Mouse (Mus musculus): Measurements from ENCODE around the gene Ftl1.

Ftl1 gene

DNA sequence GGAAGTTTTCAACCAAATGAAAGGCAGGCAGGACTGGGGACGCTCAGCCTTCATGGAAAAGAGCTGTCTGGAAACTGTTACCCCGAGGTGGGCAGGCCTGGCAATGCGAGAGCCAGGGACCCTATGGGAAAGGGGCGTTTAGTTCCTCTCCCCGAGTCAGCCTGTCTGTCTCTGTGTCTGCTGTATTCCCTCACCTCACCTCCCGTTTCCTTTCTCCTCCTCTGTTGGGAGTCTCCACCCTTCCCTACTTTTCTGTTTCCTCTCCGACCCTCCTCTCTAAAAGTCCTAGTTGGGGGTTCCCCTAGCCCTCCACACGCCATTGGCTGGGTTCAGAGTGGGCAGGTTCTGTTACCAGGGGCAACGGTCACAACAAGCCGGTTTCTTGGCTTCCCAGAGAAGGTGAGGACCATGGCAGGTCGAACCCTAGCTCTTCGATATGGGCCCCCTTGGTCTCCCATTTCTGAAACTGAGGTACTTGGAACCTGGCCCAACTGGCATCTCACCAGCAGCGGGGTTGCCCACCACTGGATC lies 41.7 kb downstream of the Ftl1 start:
- ATAC-seq (ENCODE audit: insufficient number of reproducible peaks, low FRiP score, low TSS enrichment), result no peak

DNA sequence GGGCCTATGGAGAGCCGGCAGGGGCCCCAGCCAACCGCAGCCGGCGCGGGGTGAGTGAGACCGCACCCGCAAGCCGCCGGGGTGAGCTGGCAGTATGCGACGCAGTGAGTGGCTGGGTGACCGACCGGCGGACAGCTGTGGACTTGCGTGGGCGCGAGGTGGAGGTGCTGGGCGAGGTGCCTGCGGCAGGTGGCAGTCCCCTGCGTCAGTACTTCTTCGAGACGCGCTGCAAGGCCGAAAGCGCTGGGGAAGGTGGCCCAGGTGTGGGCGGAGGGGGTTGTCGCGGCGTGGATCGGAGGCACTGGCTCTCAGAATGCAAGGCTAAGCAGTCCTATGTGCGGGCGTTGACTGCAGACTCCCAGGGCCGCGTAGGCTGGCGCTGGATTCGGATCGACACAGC lies 44.0 kb downstream of the Ftl1 start:
- no peak for ATAC-seq (ENCODE audit: insufficient number of reproducible peaks, low FRiP score, low TSS enrichment)

DNA sequence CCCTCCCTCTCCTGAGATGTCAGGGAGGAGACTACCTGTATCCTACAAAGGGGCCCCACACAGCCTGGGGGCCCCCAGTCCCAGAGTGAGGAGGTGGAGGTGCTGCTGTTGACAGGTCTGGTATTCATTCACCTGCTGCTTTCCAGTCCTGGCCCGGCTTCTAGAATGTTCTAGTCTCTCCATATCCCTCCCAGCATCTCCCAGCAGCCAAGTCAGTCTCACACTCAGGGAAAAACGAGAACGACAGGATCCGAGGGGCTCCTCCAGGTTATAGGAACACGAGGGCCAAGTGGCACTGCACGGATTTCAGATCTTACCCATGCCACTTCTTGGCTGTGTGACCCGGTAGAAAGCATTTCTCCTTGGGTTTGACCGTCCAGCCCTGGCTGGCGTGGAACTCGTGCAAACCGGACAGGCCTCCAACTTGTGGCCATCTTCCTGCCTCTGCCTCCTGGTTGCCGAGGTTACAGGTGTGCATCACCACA lies 44.9 kb downstream of the Ftl1 start:
- ATAC-seq (ENCODE audit: insufficient number of reproducible peaks, low FRiP score, low TSS enrichment), result no peak

DNA sequence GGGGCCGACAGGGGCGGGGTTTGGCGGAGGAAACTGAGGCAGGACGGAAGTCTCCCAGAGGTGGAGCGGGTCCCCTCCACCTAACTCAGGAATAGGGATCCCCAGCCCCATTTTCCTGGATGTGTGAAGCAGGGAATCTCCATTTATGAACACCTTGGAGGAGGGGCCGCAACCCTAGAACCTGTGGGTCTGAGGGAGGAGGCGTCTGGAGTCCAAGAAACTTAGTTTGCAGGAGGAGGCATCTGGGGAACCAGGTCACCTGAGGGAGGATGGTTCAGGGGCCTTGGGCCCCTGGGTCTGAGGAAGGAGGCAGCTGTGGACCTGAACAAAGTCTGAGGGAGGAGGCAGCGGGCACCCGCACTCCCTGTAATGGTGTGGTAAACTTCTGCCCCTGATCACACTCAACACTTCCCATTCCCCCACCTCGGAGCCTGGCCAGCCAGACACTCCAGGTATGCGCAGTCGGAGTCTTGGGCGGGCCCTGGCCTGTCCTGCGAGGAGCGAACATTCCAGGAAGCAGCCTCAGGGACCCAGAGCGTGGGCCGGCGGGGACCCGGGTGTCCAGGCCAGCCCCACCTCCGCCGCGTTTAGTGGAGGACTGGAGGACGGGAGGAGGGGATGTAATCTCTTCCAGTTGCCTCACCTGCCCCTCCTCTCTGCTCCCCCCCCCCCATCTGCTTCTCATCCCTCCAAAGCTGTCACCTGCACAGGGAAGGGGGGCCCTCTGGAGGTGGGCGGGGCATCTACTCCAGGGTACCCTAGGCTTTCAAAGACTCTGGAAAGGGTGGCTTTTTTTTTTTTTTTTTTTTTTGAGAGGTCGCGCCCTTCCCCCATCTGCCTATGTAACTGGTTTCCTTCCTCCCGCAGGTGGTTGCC lies 45.6 kb downstream of the Ftl1 start:
- ATAC-seq (ENCODE audit: insufficient number of reproducible peaks, low FRiP score, low TSS enrichment), result no peak

DNA sequence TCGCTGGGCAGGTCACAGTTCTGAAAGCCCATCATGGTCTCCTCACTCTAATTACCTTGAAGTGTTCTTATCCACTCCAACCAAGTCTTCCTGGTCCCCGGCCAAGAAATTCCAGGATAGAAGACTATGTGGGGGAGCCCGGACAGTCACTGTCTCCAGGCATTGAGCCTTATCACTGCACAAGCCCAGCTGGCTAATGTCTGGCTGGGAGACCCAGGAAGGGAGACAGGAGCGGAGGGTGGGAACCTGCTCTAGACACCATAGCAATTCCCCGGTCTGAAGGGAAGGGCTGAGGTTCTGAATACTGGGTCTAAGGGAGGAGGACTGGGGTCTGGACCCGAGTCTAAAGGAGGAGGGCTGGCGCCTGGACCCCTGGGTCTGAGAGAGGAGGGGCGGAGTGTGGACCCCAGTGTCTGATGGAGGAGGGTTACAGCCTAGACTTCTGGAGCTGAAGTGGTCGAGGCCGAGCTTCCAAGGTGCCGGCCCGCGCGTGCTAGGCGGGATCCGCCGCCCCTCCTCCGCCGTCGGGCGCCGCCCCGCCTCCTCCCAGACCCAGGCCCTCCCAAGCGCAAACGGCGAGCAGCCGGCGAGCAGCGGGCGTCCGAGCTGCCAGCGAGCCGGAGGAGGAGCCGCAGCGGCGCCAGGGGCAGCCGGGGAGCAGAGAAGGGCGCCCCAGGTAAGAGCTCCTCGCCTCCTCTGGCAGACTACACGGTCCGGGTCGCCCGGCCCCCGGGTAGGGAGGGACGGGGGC lies 46.4 kb downstream of the Ftl1 start, which contains the start of gene Ntf5:
TSS of gene Ntf5 (plus strand) at position 583 of the 751 bp plus-strand sequence.
- no peak for ATAC-seq (ENCODE audit: insufficient number of reproducible peaks, low FRiP score, low TSS enrichment)

DNA sequence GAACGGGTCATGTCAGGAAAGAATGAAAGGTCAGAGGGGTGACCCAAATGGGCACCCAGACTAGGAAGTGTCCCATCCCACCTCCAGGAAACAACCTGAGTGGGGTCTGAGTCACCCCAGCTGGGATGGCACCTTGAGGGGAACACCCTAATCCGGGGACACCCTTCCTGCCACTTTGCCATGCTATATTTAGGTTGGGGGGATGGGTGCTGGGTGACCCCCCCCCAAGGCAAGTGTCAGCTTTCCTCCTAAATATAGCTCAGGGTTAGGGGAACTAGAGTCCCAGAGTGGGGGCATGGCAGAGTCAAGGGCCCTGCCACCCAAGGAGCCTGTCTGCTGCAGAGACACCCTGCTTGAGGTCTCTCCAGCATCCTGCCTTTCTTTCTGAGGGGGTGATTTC lies 47.3 kb downstream of the Ftl1 start:
- no peak for ATAC-seq (ENCODE audit: insufficient number of reproducible peaks, low FRiP score, low TSS enrichment)

DNA sequence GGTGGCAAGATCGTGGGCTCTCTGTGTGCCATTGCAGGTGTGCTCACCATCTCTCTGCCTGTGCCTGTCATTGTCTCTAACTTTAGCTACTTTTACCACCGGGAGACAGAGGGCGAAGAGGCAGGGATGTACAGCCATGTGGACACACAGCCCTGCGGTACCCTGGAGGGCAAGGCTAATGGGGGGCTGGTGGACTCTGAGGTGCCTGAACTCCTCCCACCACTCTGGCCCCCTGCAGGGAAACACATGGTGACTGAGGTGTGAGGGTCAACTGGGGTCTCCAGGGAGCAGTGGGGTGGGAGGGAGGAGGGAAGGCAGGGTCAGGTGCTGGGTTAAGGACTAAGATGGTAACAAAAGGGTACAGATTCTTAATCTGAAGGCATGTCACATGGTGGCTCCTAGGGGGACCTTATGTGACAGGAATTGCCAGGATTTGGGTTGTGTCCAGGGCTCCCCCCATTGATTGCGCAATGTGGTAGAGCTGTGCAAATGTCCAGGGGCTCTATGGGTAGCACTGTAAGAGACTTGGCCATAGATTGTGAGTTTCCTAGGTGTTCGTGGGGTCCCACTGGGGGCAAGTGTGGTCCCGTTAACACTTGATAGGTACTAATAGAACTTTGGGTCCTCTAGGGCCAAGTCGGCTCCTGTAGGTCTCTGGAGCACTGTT lies 50.1 kb downstream of the Ftl1 start:
- no peak for ATAC-seq (ENCODE audit: insufficient number of reproducible peaks, low FRiP score, low TSS enrichment)

DNA sequence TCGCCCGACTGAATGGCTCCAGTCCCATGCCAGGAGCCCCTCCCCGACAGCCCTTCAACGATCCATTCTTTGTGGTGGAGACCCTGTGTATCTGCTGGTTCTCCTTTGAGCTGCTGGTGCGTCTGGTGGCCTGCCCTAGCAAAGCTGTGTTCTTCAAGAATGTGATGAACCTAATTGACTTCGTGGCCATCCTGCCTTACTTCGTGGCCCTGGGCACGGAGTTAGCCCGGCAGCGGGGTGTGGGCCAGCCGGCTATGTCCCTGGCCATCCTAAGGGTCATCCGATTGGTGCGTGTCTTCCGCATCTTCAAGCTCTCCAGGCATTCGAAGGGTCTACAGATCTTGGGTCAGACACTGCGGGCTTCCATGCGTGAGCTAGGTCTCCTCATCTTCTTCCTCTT lies 50.7 kb downstream of the Ftl1 start:
- no peak for ATAC-seq (ENCODE audit: insufficient number of reproducible peaks, low FRiP score, low TSS enrichment)

DNA sequence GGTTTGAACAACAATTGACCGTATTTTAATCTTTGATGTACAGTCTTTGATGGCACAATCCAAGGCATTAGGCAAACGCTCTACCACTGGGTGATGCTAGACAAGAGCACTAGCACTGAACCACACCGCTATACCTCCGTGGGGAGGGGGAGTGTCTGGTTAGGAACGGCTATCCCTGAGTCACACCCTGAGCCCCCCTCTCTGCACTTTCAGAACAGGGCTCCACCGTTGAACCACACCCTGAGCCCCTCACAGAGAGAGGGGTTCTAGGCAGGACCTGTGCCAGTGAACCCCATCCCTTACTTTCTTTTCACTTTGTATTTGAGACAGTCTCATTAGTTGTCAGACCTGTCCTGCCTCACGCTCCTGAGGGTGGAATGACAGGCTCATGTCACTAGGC lies 51.3 kb downstream of the Ftl1 start:
- no peak for ATAC-seq (ENCODE audit: insufficient number of reproducible peaks, low FRiP score, low TSS enrichment)

Measured in cerebellum, adult (tissue).